Mouse (Mus musculus) intestine, embryonic 14.5 days (tissue): ENCODE measurements around the gene Gm45716. TPM values are rescaled to one million over a fixed set of nuclear protein-coding genes. Genes with fewer than 3 reads are reported as not detected.

Experiments
- ATAC-seq: fragments of 200-750 bp; cut with Nextera tagmentation; replicated peaks from 2 replicates; pipeline ENCODE4 v1.8.0; 2017; ENCODE audit warnings: low read depth, moderate number of reproducible peaks, moderate TSS enrichment, moderate library complexity; ENCODE audit not compliant: low FRiP score, low TSS enrichment
- DNase-seq: peaks from one replicate; pipeline ENCODE4 v3.0.0-alpha.2; 2018; ENCODE audit warnings: low spot score
- H3K27ac ChIP-seq: fragments of 300-500 bp; sonication (generic); 2 replicates; pipeline ENCODE4 v1.5.1; 2014; ENCODE audit warnings: low read depth, mild to moderate bottlenecking, control low read depth
- H3K27me3 ChIP-seq: fragments of 300-500 bp; sonication (generic); replicated peaks from 2 replicates; pipeline ENCODE4 v1.6.1; 2014; ENCODE audit warnings: low read length, control low read depth; ENCODE audit not compliant: control insufficient read depth, insufficient read depth
- H3K36me3 ChIP-seq: fragments of 300-500 bp; sonication (generic); 2 replicates; pipeline ENCODE4 v1.6.1; 2014; ENCODE audit warnings: low read length, control low read depth; ENCODE audit not compliant: control insufficient read depth, insufficient read depth
- H3K4me1 ChIP-seq: fragments of 300-500 bp; sonication (generic); replicated peaks from 2 replicates; pipeline ENCODE4 v1.6.1; 2014; ENCODE audit warnings: low read length, control low read depth, mixed read lengths; ENCODE audit not compliant: control insufficient read depth, insufficient read depth
- H3K4me2 ChIP-seq: fragments of 300-500 bp; sonication (generic); 2 replicates; pipeline ENCODE4 v1.6.1; 2014; ENCODE audit warnings: low read length
- H3K4me3 ChIP-seq: fragments of 300-500 bp; sonication (generic); 2 replicates; pipeline ENCODE4 v1.5.1; 2014; ENCODE audit warnings: low read depth, low read length, control low read depth, mixed read lengths
- H3K9ac ChIP-seq: fragments of 300-500 bp; sonication (generic); 2 replicates; pipeline ENCODE4 v1.6.1; 2014; ENCODE audit warnings: mild to moderate bottlenecking, low read length
- H3K9me3 ChIP-seq: fragments of 300-500 bp; sonication (generic); 2 replicates; pipeline ENCODE4 v1.6.1; 2016; ENCODE audit warnings: low read length, control low read depth; ENCODE audit not compliant: control insufficient read depth
- WGBS: fragments of 180-500 bp; shearing (Covaris S2); extraction: QIAGEN DNeasy Blood & Tissue Kit; methylation state at CpG from one replicate; pipeline ENCODE4 v1.1.7; 2014; 5-methylcytosine and 5-hydroxymethylcytosine counted together
- polyA plus RNA-seq: library from polyadenylated mRNA; unstranded; fragments of >200 nt; fragmentation: Nextera tagmentation; extraction: Ambion mirVana; gene quantifications from 2 replicates; pipeline ENCODE4 v1.2.1, GENCODE M21; 2014

The Gm45716 gene
- polyA plus RNA-seq, 1 experiment from 2014 or later = 13.2 TPM

- Histone ChIP-seq H3K36me3 (no peaks in the 10 kb centered on the region), H3K4me3 (peak overlapping the region; percentile 66), H3K4me2 (peak overlapping the region; percentile 77), H3K27ac (peak overlapping the region; percentile 65), H3K4me1 (peaks cover 26% of the 10 kb centered on the region), H3K9me3 (no peaks in the 10 kb centered on the region), H3K9ac (peak overlapping the region; percentile 83), H3K27me3 (no peaks in the 10 kb centered on the region)
- DNase-seq = peak; percentile 93
- WGBS = 0% methylated on average over 22 of the region's 22 CpGs
- ATAC-seq = no peak; the same call in none of the 2 replicates
These were observed 62.2 kb downstream of the Gm45716 start for GRCm38 (mm10) chr11:90249701-90250141.

- Histone ChIP-seq H3K4me1 (peaks cover 26% of the 10 kb centered on the region), H3K27ac (peak overlapping the region; percentile 65), H3K36me3 (no peaks in the 10 kb centered on the region), H3K4me2 (peak overlapping the region; percentile 77), H3K9me3 (no peaks in the 10 kb centered on the region), H3K27me3 (no peaks in the 10 kb centered on the region), H3K4me3 (peak overlapping the region; percentile 66), H3K9ac (peak overlapping the region; percentile 83)
- ATAC-seq (no peak), DNase-seq (peak; percentile 58)
- WGBS = 3% methylated on average over 9 of the region's 9 CpGs
These were observed 62.7 kb downstream of the Gm45716 start for GRCm38 (mm10) chr11:90250189-90250588.

GRCm38 (mm10) chr11:90250730-90251129 lies 63.2 kb downstream of the Gm45716 start:
- DNase-seq (no peak), ATAC-seq (no peak)
- no peaks in the 10 kb centered on the region for H3K27me3 ChIP-seq
- H3K4me1 ChIP-seq = peaks cover 30% of the 10 kb centered on the region
- peak overlapping the region; percentile 83; the same call in 1 of the 2 replicates for H3K9ac ChIP-seq
- 63% methylated on average over 7 of the region's 7 CpGs for WGBS
- H3K9me3 ChIP-seq = no peaks in the 10 kb centered on the region
- no peaks in the 10 kb centered on the region for H3K36me3 ChIP-seq
- H3K4me2 ChIP-seq = peak overlapping the region; percentile 77
- peak overlapping the region; percentile 66 for H3K4me3 ChIP-seq
- H3K27ac ChIP-seq = no peak overlapping the region

DNA sequence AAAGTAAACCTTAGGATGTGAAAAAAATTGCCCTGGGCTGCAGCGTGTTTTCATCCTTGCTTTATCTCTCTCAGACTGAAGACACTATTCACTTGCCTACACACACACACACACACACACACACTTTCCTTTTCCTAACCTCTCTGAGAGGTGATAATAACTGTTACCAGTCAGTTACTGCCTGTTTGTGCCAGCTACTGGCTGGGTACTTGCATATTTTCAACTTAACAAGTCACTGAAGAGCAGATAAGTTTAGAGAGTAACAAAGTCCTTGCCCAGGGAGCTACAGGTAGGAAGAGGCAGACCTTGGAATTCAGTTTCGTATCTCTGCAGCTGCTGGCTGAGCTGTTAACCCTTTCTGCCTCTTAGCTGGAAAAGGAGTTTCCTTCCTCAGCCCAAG lies 64.4 kb downstream of the Gm45716 start:
- H3K36me3 ChIP-seq = no peaks in the 10 kb centered on the region
- H3K4me2 ChIP-seq = peak overlapping the region; percentile 77
- ATAC-seq (no peak), DNase-seq (no peak)
- H3K4me1 ChIP-seq = peaks cover 30% of the 10 kb centered on the region
- peak overlapping the region; percentile 0; the same call in 1 of the 2 replicates for H3K4me3 ChIP-seq
- H3K27ac ChIP-seq = no peak overlapping the region
- no peak overlapping the region for H3K9ac ChIP-seq
- no peaks in the 10 kb centered on the region for H3K9me3 ChIP-seq
- H3K27me3 ChIP-seq = no peaks in the 10 kb centered on the region
- 27% methylated on average over 2 of the region's 2 CpGs for WGBS

DNA sequence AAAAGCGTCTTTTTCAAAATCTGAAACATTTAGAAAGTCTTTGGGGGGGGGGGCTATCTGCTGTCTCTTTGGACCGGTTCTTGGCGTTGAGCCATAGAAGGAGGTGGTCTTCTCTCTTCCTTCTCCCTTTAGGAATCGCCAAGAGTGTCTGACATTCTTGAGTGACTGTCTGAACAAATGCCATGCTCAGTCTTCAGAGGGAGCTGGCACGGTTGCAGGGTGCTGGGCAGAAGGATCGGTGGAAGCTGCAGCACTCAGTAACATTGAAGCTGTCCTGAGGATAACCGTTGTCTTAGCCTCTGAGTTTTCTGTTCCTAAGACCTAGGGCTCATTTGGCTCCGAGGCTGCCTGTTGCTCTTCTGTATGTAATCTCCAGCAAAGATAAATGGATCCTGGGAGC lies 64.9 kb downstream of the Gm45716 start:
- no peak for DNase-seq
- ATAC-seq = no peak

GRCm38 (mm10) chr11:90254536-90254935 lies 67.1 kb downstream of the Gm45716 start:
- Histone ChIP-seq H3K36me3 (0 out of 2 replicates have a peak, but pooled peaks cover 8% of the 10 kb centered on the region), H3K4me2 (no peak overlapping the region), H3K27ac (no peak overlapping the region), H3K9ac (no peak overlapping the region), H3K4me3 (no peak overlapping the region), H3K4me1 (peaks cover 25% of the 10 kb centered on the region), H3K27me3 (no peaks in the 10 kb centered on the region), H3K9me3 (no peaks in the 10 kb centered on the region)
- ATAC-seq (no peak), DNase-seq (no peak)
- 97% methylated on average over 3 of the region's 3 CpGs for WGBS

More for the DNA sequence above, 64.9 kb downstream of the Gm45716 start:
- Histone ChIP-seq H3K27ac (no peak overlapping the region), H3K4me2 (peak overlapping the region; percentile 77), H3K4me3 (peak overlapping the region; percentile 0; the same call in 1 of the 2 replicates), H3K9me3 (no peaks in the 10 kb centered on the region), H3K27me3 (no peaks in the 10 kb centered on the region), H3K9ac (no peak overlapping the region), H3K36me3 (no peaks in the 10 kb centered on the region), H3K4me1 (peaks cover 30% of the 10 kb centered on the region)
- WGBS = 47% methylated on average over 8 of the region's 8 CpGs

GRCm38 (mm10) chr11:90255687-90256086 lies 68.2 kb downstream of the Gm45716 start:
- Histone ChIP-seq H3K4me3 (no peak overlapping the region), H3K4me2 (no peak overlapping the region), H3K9ac (no peak overlapping the region), H3K27me3 (no peaks in the 10 kb centered on the region), H3K36me3 (peaks cover 20% of the 10 kb centered on the region), H3K27ac (peak overlapping the region; percentile 61), H3K4me1 (peaks cover 19% of the 10 kb centered on the region), H3K9me3 (no peaks in the 10 kb centered on the region)
- ATAC-seq (0 out of 2 replicates have a peak, but pooled peaks have one; percentile 44), DNase-seq (no peak)
- WGBS = 72% methylated on average over 6 of the region's 6 CpGs

DNA sequence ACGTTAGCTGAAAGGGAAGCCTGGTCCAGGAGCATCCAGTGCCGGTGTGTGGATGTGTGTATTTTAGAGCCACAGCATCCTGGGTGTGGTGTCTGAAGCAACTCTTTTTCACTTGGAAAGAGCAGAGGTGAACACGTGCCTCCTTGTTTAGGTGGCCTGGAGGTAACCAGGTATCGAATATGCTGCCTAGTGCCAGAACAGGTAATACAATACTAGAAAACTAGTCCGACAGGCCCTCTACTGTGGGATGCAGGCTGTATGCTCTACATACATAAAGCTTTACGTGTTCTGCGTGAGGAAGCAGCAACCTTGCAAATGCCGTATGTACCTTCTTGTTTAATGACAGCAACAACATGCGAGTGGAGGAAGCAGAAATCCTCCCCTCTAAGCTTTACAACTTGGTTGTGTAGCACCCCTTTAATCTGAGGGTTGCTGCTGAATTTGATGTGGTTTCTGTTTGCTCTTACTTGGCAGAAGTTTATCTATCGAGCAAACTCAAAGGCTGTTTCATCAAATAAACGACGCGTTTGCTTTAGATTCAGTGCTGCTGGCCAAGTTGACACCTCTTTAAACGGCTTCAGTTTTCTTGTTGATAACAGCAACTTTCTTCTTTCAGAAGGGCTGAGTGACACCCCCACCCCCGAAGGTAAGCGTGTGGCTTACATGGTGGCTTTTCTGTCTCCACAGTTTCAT lies 69.5 kb downstream of the Gm45716 start:
- H3K4me2 ChIP-seq = no peak overlapping the region
- ATAC-seq (no peak), DNase-seq (no peak)
- H3K4me1 ChIP-seq = peaks cover 14% of the 10 kb centered on the region
- no peak overlapping the region for H3K9ac ChIP-seq
- no peaks in the 10 kb centered on the region for H3K9me3 ChIP-seq
- 50% methylated on average over 16 of the region's 16 CpGs for WGBS
- no peak overlapping the region for H3K4me3 ChIP-seq
- H3K27me3 ChIP-seq = no peaks in the 10 kb centered on the region
- peaks cover 33% of the 10 kb centered on the region for H3K36me3 ChIP-seq
- H3K27ac ChIP-seq = 0 out of 2 replicates have a peak overlapping the region, but pooled peaks have one; percentile 61
